Mouse (Mus musculus) heart, adult 18-20 months (tissue): ENCODE data around the gene Matn1. TPM values are rescaled to one million over a fixed set of nuclear protein-coding genes. Genes with fewer than 3 reads are reported as not detected.

Experiments used
- DNase-seq, 2 experiments: peaks; one replicate each; pipeline ENCODE4 v3.0.0; 2021 to 2022; ENCODE audit warnings: mixed read lengths in 1 of 2
- long read RNA-seq, 2 experiments: library from polyadenylated mRNA; stranded (forward); transcript quantifications; one replicate each; pipeline ENCODE4 v2.0.0; 2021
- total RNA-seq, 2 experiments: library from RNA; stranded (reverse); gene quantifications; 2 replicates each; pipeline ENCODE4 v1.2.3; 2021

Gene Matn1
- not detected for total RNA-seq
- long read RNA-seq, experiment 1: 0 reads
- long read RNA-seq, experiment 2: 0 reads

GRCm38 (mm10) chr4:130944112-130944511 lies at the start of gene Matn1:
Matn1 (plus strand) TSS chr4:130944385.
- no peak for DNase-seq

GRCm38 (mm10) chr4:130895701-130896100 lies 48.5 kb upstream of the Matn1 start:
- DNase-seq: peak in 1 of 2 experiments; percentile 21

GRCm38 (mm10) chr4:130896372-130896771 lies 47.8 kb upstream of the Matn1 start:
- DNase-seq: peak; percentile 51 to 59

- DNase-seq: no peak
Observed at GRCm38 (mm10) chr4:130899383-130899781, 44.8 kb upstream of the Matn1 start.

- peak; percentile 63 to 71 for DNase-seq
Observed at GRCm38 (mm10) chr4:130899782-130900427, 44.3 kb upstream of the Matn1 start.

GRCm38 (mm10) chr4:130900746-130901145 lies 43.4 kb upstream of the Matn1 start:
- no peak for DNase-seq

GRCm38 (mm10) chr4:130902289-130902781 lies 41.9 kb upstream of the Matn1 start:
- no peak for DNase-seq

- DNase-seq: no peak
Observed at GRCm38 (mm10) chr4:130905025-130905424, 39.2 kb upstream of the Matn1 start.

- no peak for DNase-seq
Observed at GRCm38 (mm10) chr4:130905882-130906281, 38.3 kb upstream of the Matn1 start.

- DNase-seq: peak; percentile 48 to 66
Observed at GRCm38 (mm10) chr4:130906296-130906695, 37.9 kb upstream of the Matn1 start.

GRCm38 (mm10) chr4:130907200-130908069 lies 36.8 kb upstream of the Matn1 start:
- DNase-seq: no peak

GRCm38 (mm10) chr4:130908133-130908532 lies 36.1 kb upstream of the Matn1 start:
- no peak for DNase-seq

- no peak for DNase-seq
Observed at GRCm38 (mm10) chr4:130909167-130909874, 34.9 kb upstream of the Matn1 start.

GRCm38 (mm10) chr4:130910666-130911065 lies 33.5 kb upstream of the Matn1 start:
- no peak for DNase-seq

GRCm38 (mm10) chr4:130912626-130913025 lies 31.6 kb upstream of the Matn1 start:
- DNase-seq: no peak

GRCm38 (mm10) chr4:130913077-130913476 lies 31.1 kb upstream of the Matn1 start, which contains the start of gene Laptm5:
Laptm5 (plus strand) TSS chr4:130913125.
- peak in 1 of 2 experiments; percentile 70 for DNase-seq

- no peak for DNase-seq
Observed at GRCm38 (mm10) chr4:130913511-130913910, 30.7 kb upstream of the Matn1 start.

GRCm38 (mm10) chr4:130914011-130914410 lies 30.2 kb upstream of the Matn1 start:
- peak in 1 of 2 experiments; percentile 66 for DNase-seq

GRCm38 (mm10) chr4:130914527-130914926 lies 29.7 kb upstream of the Matn1 start:
- DNase-seq: no peak

- no peak for DNase-seq
Observed at GRCm38 (mm10) chr4:130915006-130915667, 29.0 kb upstream of the Matn1 start.

GRCm38 (mm10) chr4:130915668-130916035 lies 28.5 kb upstream of the Matn1 start:
- peak in 1 of 2 experiments; percentile 26 for DNase-seq

GRCm38 (mm10) chr4:130916639-130917038 lies 27.5 kb upstream of the Matn1 start:
- DNase-seq: no peak
